Mouse (Mus musculus) spleen, adult 2 months (tissue): ENCODE results near the gene Clk3. TPM values are rescaled to one million over a fixed set of nuclear protein-coding genes. Genes with fewer than 3 reads are reported as not detected.

Experiments
- DNase-seq, 2 experiments: peaks; one replicate each; pipeline versions ENCODE4 v3.0.0 to v3.0.0-alpha.2; 2012 to 2021; ENCODE audit warnings: low spot score in 2 of 2, low read depth in 1 of 2
- H3K27ac ChIP-seq: fragments of 200-500 bp; 2 replicates; pipeline ENCODE4 v1.5.1; 2012; ENCODE audit warnings: low read length, inconsistent platforms; ENCODE audit not compliant: insufficient read depth
- H3K27me3 ChIP-seq: fragments of 200-500 bp; 2 replicates; pipeline ENCODE4 v1.6.1; 2012; ENCODE audit warnings: mild to moderate bottlenecking, moderate library complexity, low read length, inconsistent platforms; ENCODE audit not compliant: control insufficient read depth, insufficient read depth
- H3K36me3 ChIP-seq: fragments of 200-500 bp; 2 replicates; pipeline ENCODE4 v1.6.1; 2012; ENCODE audit warnings: mild to moderate bottlenecking, low read length, inconsistent platforms; ENCODE audit not compliant: control insufficient read depth, insufficient read depth
- H3K4me1 ChIP-seq: fragments of 200-500 bp; 2 replicates; pipeline ENCODE4 v1.6.1; 2011; ENCODE audit warnings: inconsistent platforms; ENCODE audit not compliant: control insufficient read depth, insufficient read depth, insufficient read length
- H3K4me3 ChIP-seq: fragments of 200-500 bp; 2 replicates; pipeline ENCODE4 v1.5.1; 2011; ENCODE audit warnings: mild to moderate bottlenecking, inconsistent platforms; ENCODE audit not compliant: insufficient read depth, insufficient read length; ENCODE audit errors: extremely low read depth
- CTCF ChIP-seq: fragments of 200-500 bp; IDR thresholded peaks from 2 replicates; pipeline ENCODE4 v1.5.1; 2011; ENCODE audit warnings: mild to moderate bottlenecking, inconsistent platforms; ENCODE audit not compliant: insufficient read depth, insufficient read length, insufficient replicate concordance; ENCODE audit errors: extremely low read depth
- POLR2A ChIP-seq: fragments of 200-500 bp; IDR thresholded peaks from 2 replicates; pipeline ENCODE4 v1.6.1; 2011; ENCODE audit warnings: low read depth, low read length, inconsistent platforms
- WGBS: fragments of 180-500 bp; shearing (Covaris S2); methylation state at CpG from one replicate; pipeline ENCODE4 v1.1.7; 2018; 5-methylcytosine and 5-hydroxymethylcytosine counted together
- polyA plus RNA-seq: library from polyadenylated mRNA; depleted of rRNA; stranded (reverse); fragments of >200 nt; gene quantifications from 2 replicates; pipeline ENCODE4 v1.2.3, GENCODE M21; 2012

The Clk3 gene
- polyA plus RNA-seq, 1 experiment, result 99.1 TPM

GRCm38 (mm10) chr9:57807174-57807651 is 41.6 kb upstream of the Clk3 start:
- Histone ChIP-seq H3K36me3 (peaks cover 27% of the 10 kb centered on the region), H3K27ac (no peak overlapping the region), H3K4me1 (peaks cover 3% of the 10 kb centered on the region; the same call in 1 of the 2 replicates), H3K27me3 (no peaks in the 10 kb centered on the region), H3K4me3 (no peak overlapping the region)
- no peak for DNase-seq
- 88% methylated on average over 4 of the region's 4 CpGs for WGBS
- no peak for TF ChIP-seq CTCF
- TF ChIP-seq POLR2A, result no peak

GRCm38 (mm10) chr9:57806066-57806481 is 40.4 kb upstream of the Clk3 start:
- H3K36me3 ChIP-seq, result peaks cover 27% of the 10 kb centered on the region
- no peak for DNase-seq
- no peak overlapping the region for H3K4me3 ChIP-seq
- H3K4me1 ChIP-seq, result peaks cover 3% of the 10 kb centered on the region; the same call in 1 of the 2 replicates
- TF ChIP-seq CTCF (no peak), POLR2A (no peak)
- WGBS, result 21% methylated on average over 1 of the region's 1 CpGs
- no peak overlapping the region for H3K27ac ChIP-seq
- H3K27me3 ChIP-seq, result no peaks in the 10 kb centered on the region

- Histone ChIP-seq H3K4me3 (no peak overlapping the region), H3K36me3 (peaks cover 25% of the 10 kb centered on the region), H3K27me3 (no peaks in the 10 kb centered on the region), H3K4me1 (peaks cover 6% of the 10 kb centered on the region; the same call in 1 of the 2 replicates), H3K27ac (no peak overlapping the region)
- WGBS, result 65% methylated on average over 10 of the region's 10 CpGs
- TF ChIP-seq CTCF, result no peak
- TF ChIP-seq POLR2A, result no peak
- DNase-seq, result no peak
These were observed 39.6 kb upstream of the Clk3 start for GRCm38 (mm10) chr9:57805087-57805737.

- Histone ChIP-seq H3K27ac (no peak overlapping the region), H3K4me3 (no peak overlapping the region), H3K36me3 (peaks cover 16% of the 10 kb centered on the region), H3K4me1 (peaks cover 8% of the 10 kb centered on the region; the same call in 1 of the 2 replicates), H3K27me3 (no peaks in the 10 kb centered on the region)
- no peak for TF ChIP-seq POLR2A
- no peak for TF ChIP-seq CTCF
- 87% methylated on average over 4 of the region's 4 CpGs for WGBS
- no peak for DNase-seq
These were observed 38.2 kb upstream of the Clk3 start for GRCm38 (mm10) chr9:57803839-57804238.

- Histone ChIP-seq H3K27ac (no peak overlapping the region), H3K27me3 (no peaks in the 10 kb centered on the region), H3K4me3 (no peak overlapping the region), H3K4me1 (peaks cover 8% of the 10 kb centered on the region; the same call in 1 of the 2 replicates), H3K36me3 (peaks cover 14% of the 10 kb centered on the region)
- TF ChIP-seq POLR2A (no peak), CTCF (no peak)
- 54% methylated on average over 3 of the region's 3 CpGs for WGBS
- no peak for DNase-seq
These were observed 37.4 kb upstream of the Clk3 start for GRCm38 (mm10) chr9:57803047-57803446.

GRCm38 (mm10) chr9:57800325-57800975 is 34.8 kb upstream of the Clk3 start:
- WGBS, result 60% methylated on average over 9 of the region's 9 CpGs
- TF ChIP-seq POLR2A, result no peak
- TF ChIP-seq CTCF, result no peak
- Histone ChIP-seq H3K27ac (no peak overlapping the region), H3K27me3 (no peaks in the 10 kb centered on the region), H3K4me1 (peaks cover 5% of the 10 kb centered on the region; the same call in 1 of the 2 replicates), H3K4me3 (no peak overlapping the region), H3K36me3 (peaks cover 36% of the 10 kb centered on the region)
- DNase-seq, result peak; percentile 9 to 51
